Mouse (Mus musculus) neural tube, embryonic 13.5 days (tissue): ENCODE measurements around the gene Atp23. TPM values are rescaled to one million over a fixed set of nuclear protein-coding genes. Genes with fewer than 3 reads are reported as not detected.

Experiments used
- ATAC-seq: fragments of 200-750 bp; cut with Nextera tagmentation; 2 replicates; pipeline ENCODE4 v1.8.0; 2017; ENCODE audit warnings: low read depth, mild to moderate bottlenecking, moderate TSS enrichment, moderate library complexity
- H3K27ac ChIP-seq: fragments of 300-500 bp; sonication (generic); replicated peaks from 2 replicates; pipeline ENCODE4 v1.5.1; 2015; ENCODE audit warnings: moderate library complexity, mild to moderate bottlenecking, inconsistent platforms
- H3K27me3 ChIP-seq: fragments of 300-500 bp; sonication (generic); 2 replicates; pipeline ENCODE4 v1.6.1; 2015; ENCODE audit warnings: mild to moderate bottlenecking, inconsistent platforms
- H3K36me3 ChIP-seq: fragments of 300-500 bp; sonication (generic); 2 replicates; pipeline ENCODE4 v1.6.1; 2015; ENCODE audit warnings: mild to moderate bottlenecking, inconsistent platforms
- H3K4me1 ChIP-seq: fragments of 300-500 bp; sonication (generic); replicated peaks from 2 replicates; pipeline ENCODE4 v1.6.1; 2015; ENCODE audit warnings: inconsistent platforms
- H3K4me2 ChIP-seq: fragments of 300-500 bp; sonication (generic); 2 replicates; pipeline ENCODE4 v1.6.1; 2015; ENCODE audit warnings: inconsistent platforms, mild to moderate bottlenecking, moderate library complexity
- H3K4me3 ChIP-seq: fragments of 300-500 bp; sonication (generic); 2 replicates; pipeline ENCODE4 v1.5.1; 2015; ENCODE audit warnings: mild to moderate bottlenecking, inconsistent platforms
- H3K9ac ChIP-seq: fragments of 300-500 bp; sonication (generic); 2 replicates; pipeline ENCODE4 v1.6.1; 2015; ENCODE audit warnings: moderate library complexity, mild to moderate bottlenecking, inconsistent platforms
- H3K9me3 ChIP-seq: fragments of 300-500 bp; sonication (generic); 2 replicates; pipeline ENCODE4 v1.6.1; 2016; ENCODE audit warnings: inconsistent platforms
- WGBS: fragments of 180-500 bp; shearing (Covaris S2); methylation state at CpG from one replicate; pipeline ENCODE4 v1.1.7; 2015; 5-methylcytosine and 5-hydroxymethylcytosine counted together
- polyA plus RNA-seq: library from polyadenylated mRNA; unstranded; fragments of >200 nt; fragmentation: Nextera tagmentation; extraction: Ambion mirVana; gene quantifications from 2 replicates; pipeline ENCODE4 v1.2.1, GENCODE M21; 2015

Gene Atp23
- polyA plus RNA-seq, 1 experiment from 2014 or later, result 10.5 TPM

GRCm38 (mm10) chr10:126929543-126929942, 28.4 kb upstream of the Atp23 start:
- peaks cover 29% of the 10 kb centered on the region for H3K27me3 ChIP-seq
- 40% methylated on average over 3 of the region's 3 CpGs for WGBS
- H3K4me1 ChIP-seq, result peaks cover 61% of the 10 kb centered on the region
- peak; percentile 12; the same call in 1 of the 2 replicates for ATAC-seq
- no peaks in the 10 kb centered on the region for H3K9me3 ChIP-seq
- H3K4me3 ChIP-seq, result no peak overlapping the region
- no peak overlapping the region for H3K9ac ChIP-seq
- H3K4me2 ChIP-seq, result peak overlapping the region; percentile 82
- H3K27ac ChIP-seq, result peak overlapping the region; percentile 86
- no peaks in the 10 kb centered on the region for H3K36me3 ChIP-seq

- H3K9ac ChIP-seq, result peak overlapping the region; percentile 77
- 17% methylated on average over 12 of the region's 12 CpGs for WGBS
- H3K4me3 ChIP-seq, result peak overlapping the region; percentile 55
- peaks cover 29% of the 10 kb centered on the region for H3K27me3 ChIP-seq
- H3K27ac ChIP-seq, result peak overlapping the region; percentile 86
- no peaks in the 10 kb centered on the region for H3K36me3 ChIP-seq
- ATAC-seq, result no peak
- no peaks in the 10 kb centered on the region for H3K9me3 ChIP-seq
- H3K4me1 ChIP-seq, result peaks cover 61% of the 10 kb centered on the region
- H3K4me2 ChIP-seq, result peak overlapping the region; percentile 82
Measured at GRCm38 (mm10) chr10:126928819-126929206, 27.7 kb upstream of the Atp23 start.

GRCm38 (mm10) chr10:126928011-126928818, 27.1 kb upstream of the Atp23 start:
- Histone ChIP-seq H3K27ac (peak overlapping the region; percentile 86), H3K9ac (peak overlapping the region; percentile 77), H3K4me2 (peak overlapping the region; percentile 82), H3K4me1 (peaks cover 61% of the 10 kb centered on the region), H3K36me3 (no peaks in the 10 kb centered on the region), H3K27me3 (peaks cover 29% of the 10 kb centered on the region), H3K9me3 (no peaks in the 10 kb centered on the region), H3K4me3 (peak overlapping the region; percentile 55)
- ATAC-seq, result peak; percentile 47
- under 1% methylated on average over 39 of the region's 39 CpGs for WGBS

- peak overlapping the region; percentile 77 for H3K9ac ChIP-seq
- peak overlapping the region; percentile 86 for H3K27ac ChIP-seq
- peak overlapping the region; percentile 82 for H3K4me2 ChIP-seq
- H3K27me3 ChIP-seq, result peaks cover 29% of the 10 kb centered on the region
- ATAC-seq, result 0 out of 2 replicates have a peak, but pooled peaks have one; percentile 2
- H3K4me1 ChIP-seq, result peaks cover 61% of the 10 kb centered on the region
- no peaks in the 10 kb centered on the region for H3K36me3 ChIP-seq
- 13% methylated on average over 11 of the region's 11 CpGs for WGBS
- H3K4me3 ChIP-seq, result peak overlapping the region; percentile 55
- H3K9me3 ChIP-seq, result no peaks in the 10 kb centered on the region
Measured at GRCm38 (mm10) chr10:126927101-126927961, 26.2 kb upstream of the Atp23 start.

GRCm38 (mm10) chr10:126925391-126925790, 24.2 kb upstream of the Atp23 start:
- Histone ChIP-seq H3K9ac (no peak overlapping the region), H3K27ac (no peak overlapping the region), H3K27me3 (peaks cover 29% of the 10 kb centered on the region), H3K9me3 (no peaks in the 10 kb centered on the region), H3K4me2 (no peak overlapping the region), H3K4me3 (no peak overlapping the region), H3K36me3 (no peaks in the 10 kb centered on the region), H3K4me1 (peaks cover 47% of the 10 kb centered on the region)
- no peak for ATAC-seq

- H3K27ac ChIP-seq, result no peak overlapping the region
- peaks cover 34% of the 10 kb centered on the region for H3K4me1 ChIP-seq
- ATAC-seq, result no peak
- no peak overlapping the region for H3K4me3 ChIP-seq
- H3K4me2 ChIP-seq, result no peak overlapping the region
- H3K9ac ChIP-seq, result no peak overlapping the region
- WGBS, result 55% methylated on average over 3 of the region's 3 CpGs
- H3K36me3 ChIP-seq, result no peaks in the 10 kb centered on the region
- H3K9me3 ChIP-seq, result no peaks in the 10 kb centered on the region; the same call in 1 of the 2 replicates
- peaks cover 22% of the 10 kb centered on the region for H3K27me3 ChIP-seq
Measured at GRCm38 (mm10) chr10:126924087-126924486, 22.9 kb upstream of the Atp23 start.

GRCm38 (mm10) chr10:126920220-126920619, 19.1 kb upstream of the Atp23 start:
- Histone ChIP-seq H3K27me3 (peaks cover 6% of the 10 kb centered on the region; the same call in 1 of the 2 replicates), H3K4me3 (no peak overlapping the region), H3K4me1 (no peaks in the 10 kb centered on the region), H3K36me3 (no peaks in the 10 kb centered on the region), H3K27ac (no peak overlapping the region), H3K9me3 (no peaks in the 10 kb centered on the region; the same call in 1 of the 2 replicates), H3K4me2 (no peak overlapping the region), H3K9ac (no peak overlapping the region)
- WGBS, result 98% methylated on average over 3 of the region's 3 CpGs
- ATAC-seq, result no peak

- peaks cover 6% of the 10 kb centered on the region; the same call in 1 of the 2 replicates for H3K27me3 ChIP-seq
- no peak overlapping the region for H3K27ac ChIP-seq
- H3K4me3 ChIP-seq, result no peak overlapping the region
- no peaks in the 10 kb centered on the region for H3K4me1 ChIP-seq
- ATAC-seq, result peak; percentile 75
- H3K4me2 ChIP-seq, result no peak overlapping the region
- no peaks in the 10 kb centered on the region for H3K36me3 ChIP-seq
- WGBS, result 3% methylated on average over 9 of the region's 9 CpGs
- H3K9me3 ChIP-seq, result no peaks in the 10 kb centered on the region; the same call in 1 of the 2 replicates
- no peak overlapping the region for H3K9ac ChIP-seq
Measured at GRCm38 (mm10) chr10:126919067-126919466, 17.9 kb upstream of the Atp23 start.

GRCm38 (mm10) chr10:126914288-126914687, 13.1 kb upstream of the Atp23 start:
- Histone ChIP-seq H3K9ac (no peak overlapping the region), H3K36me3 (no peaks in the 10 kb centered on the region), H3K4me2 (no peak overlapping the region), H3K9me3 (no peaks in the 10 kb centered on the region), H3K27me3 (peaks cover 6% of the 10 kb centered on the region; the same call in 1 of the 2 replicates), H3K4me1 (no peaks in the 10 kb centered on the region), H3K4me3 (no peak overlapping the region), H3K27ac (no peak overlapping the region)
- ATAC-seq, result no peak
- 93% methylated on average over 5 of the region's 5 CpGs for WGBS

GRCm38 (mm10) chr10:126911479-126911878, 10.3 kb upstream of the Atp23 start:
- Histone ChIP-seq H3K9me3 (0 out of 2 replicates have a peak, but pooled peaks cover 2% of the 10 kb centered on the region), H3K36me3 (no peaks in the 10 kb centered on the region), H3K4me3 (no peak overlapping the region), H3K4me1 (no peaks in the 10 kb centered on the region), H3K27me3 (no peaks in the 10 kb centered on the region), H3K9ac (no peak overlapping the region), H3K27ac (no peak overlapping the region), H3K4me2 (no peak overlapping the region)
- ATAC-seq, result no peak
- 94% methylated on average over 1 of the region's 1 CpGs for whole genome bisulfite sequencing

- Histone ChIP-seq H3K4me2 (no peak overlapping the region), H3K27ac (no peak overlapping the region), H3K9ac (no peak overlapping the region), H3K27me3 (no peaks in the 10 kb centered on the region), H3K9me3 (0 out of 2 replicates have a peak, but pooled peaks cover 2% of the 10 kb centered on the region), H3K4me1 (no peaks in the 10 kb centered on the region; the same call in 1 of the 2 replicates), H3K36me3 (no peaks in the 10 kb centered on the region), H3K4me3 (no peak overlapping the region)
- ATAC-seq, result no peak; the same call in 1 of the 2 replicates
- 93% methylated on average over 5 of the region's 5 CpGs for WGBS
Measured at GRCm38 (mm10) chr10:126906811-126907210, 5.7 kb upstream of the Atp23 start.

GRCm38 (mm10) chr10:126905650-126906075, 4.5 kb upstream of the Atp23 start:
- Histone ChIP-seq H3K4me2 (peak overlapping the region; percentile 79), H3K9ac (peak overlapping the region; percentile 75), H3K27me3 (no peaks in the 10 kb centered on the region), H3K27ac (peak overlapping the region; percentile 83), H3K36me3 (no peaks in the 10 kb centered on the region), H3K4me1 (peaks cover 2% of the 10 kb centered on the region), H3K4me3 (peak overlapping the region; percentile 49), H3K9me3 (0 out of 2 replicates have a peak, but pooled peaks cover 2% of the 10 kb centered on the region)
- 2% methylated on average over 30 of the region's 30 CpGs for WGBS
- peak; percentile 76 for ATAC-seq
